Mouse (Mus musculus) ES-E14 (cell line): ENCODE data around the gene AC161166.1.

ENCODE experiments used
- MAFK ChIP-seq: IDR thresholded peaks from 2 replicates; pipeline ENCODE4 v1.6.1; 2014; ENCODE audit warnings: mild to moderate bottlenecking, low read depth, low read length, inconsistent platforms; ENCODE audit not compliant: insufficient read depth
- ZC3H11A ChIP-seq: IDR thresholded peaks from 2 replicates; pipeline ENCODE4 v1.6.1; 2012; ENCODE audit warnings: low read depth, mild to moderate bottlenecking, inconsistent platforms, low read length, borderline replicate concordance

GRCm38 (mm10) chr7:24523723-24524122, 11.5 kb upstream of the AC161166.1 start:
- TF ChIP-seq MAFK, result no peak
- no peak for TF ChIP-seq ZC3H11A
